Mouse (Mus musculus) megakaryocyte, embryonic 14.5 days (primary cell): Measurements from ENCODE around the gene Iqsec2.

Source experiments
- FLI1 ChIP-seq: IDR thresholded peaks from 2 replicates; pipeline ENCODE4 v1.6.1; 2012; ENCODE audit warnings: low read length, inconsistent platforms, mixed read lengths
- GATA1 ChIP-seq: IDR thresholded peaks from 3 replicates; pipeline ENCODE4 v1.6.1; 2012; ENCODE audit warnings: mixed read lengths, low read length, inconsistent platforms, borderline replicate concordance

GRCm38 (mm10) chrX:152166161-152166560, 22.1 kb downstream of the Iqsec2 start:
- TF ChIP-seq GATA1 (no peak), FLI1 (no peak)
